Mouse (Mus musculus) hindbrain, embryonic 10.5 days (tissue): ENCODE measurements around the gene Nf1. TPM values are rescaled to one million over a fixed set of nuclear protein-coding genes. Genes with fewer than 3 reads are reported as not detected.

Experiments used
- DNase-seq: peaks from one replicate; pipeline ENCODE4 v3.0.0-alpha.2; 2017; ENCODE audit warnings: low spot score
- H3K27ac ChIP-seq: fragments of 300-500 bp; sonication (generic); 2 replicates; pipeline ENCODE4 v1.5.1; 2016; ENCODE audit warnings: mild to moderate bottlenecking, moderate library complexity
- H3K27me3 ChIP-seq: fragments of 300-500 bp; sonication (generic); 2 replicates; pipeline ENCODE4 v1.6.1; 2016; ENCODE audit warnings: mild to moderate bottlenecking; ENCODE audit not compliant: poor library complexity, insufficient read depth, severe bottlenecking
- H3K36me3 ChIP-seq: fragments of 300-500 bp; sonication (generic); 2 replicates; pipeline ENCODE4 v1.6.1; 2016; ENCODE audit warnings: mild to moderate bottlenecking, moderate library complexity
- H3K4me1 ChIP-seq: fragments of 300-500 bp; sonication (generic); replicated peaks from 2 replicates; pipeline ENCODE4 v1.6.1; 2016; ENCODE audit warnings: mild to moderate bottlenecking
- H3K4me3 ChIP-seq: fragments of 300-500 bp; sonication (generic); 2 replicates; pipeline ENCODE4 v1.5.1; 2016; ENCODE audit warnings: mild to moderate bottlenecking, moderate library complexity
- H3K9me3 ChIP-seq: fragments of 300-500 bp; sonication (generic); 2 replicates; pipeline ENCODE4 v1.6.1; 2016; ENCODE audit warnings: mild to moderate bottlenecking, moderate library complexity
- WGBS: fragments of 180-500 bp; shearing (Covaris S2); methylation state at CpG from one replicate; pipeline ENCODE4 v1.1.7; 2016; 5-methylcytosine and 5-hydroxymethylcytosine counted together
- polyA plus RNA-seq: library from polyadenylated mRNA; unstranded; fragments of >200 nt; fragmentation: Nextera tagmentation; extraction: Ambion mirVana; gene quantifications from 2 replicates; pipeline ENCODE4 v1.2.1, GENCODE M21; 2016

Nf1 gene
- polyA plus RNA-seq, 1 experiment from 2014 or later = 5.5 TPM

DNA sequence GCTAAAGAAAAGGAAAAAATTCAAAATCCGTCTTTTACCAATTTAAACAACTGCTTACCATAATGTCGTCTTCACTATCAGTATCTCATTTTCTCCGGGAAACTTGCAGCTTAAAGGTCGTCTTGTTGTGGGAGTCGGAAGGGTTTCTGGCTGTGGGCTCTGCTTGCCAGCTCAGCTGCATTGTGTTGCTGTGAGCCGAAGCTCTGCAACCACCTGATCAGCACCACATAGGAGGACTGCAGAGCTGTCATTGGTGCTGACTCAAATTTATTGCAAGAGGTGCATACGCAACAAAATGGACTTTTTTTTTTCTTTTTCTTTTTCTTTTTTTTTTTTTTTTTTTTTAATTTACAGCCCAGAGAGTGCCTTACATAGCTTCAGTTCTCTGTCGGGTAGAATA is 164.4 kb downstream of the Nf1 start, which contains the start of gene Omg:
TSS of gene Omg (minus strand) at position 240 of the 400 bp plus-strand sequence.
- DNase-seq = no peak
- H3K36me3 ChIP-seq = no peaks in the 10 kb centered on the region
- H3K4me1 ChIP-seq = peaks cover 10% of the 10 kb centered on the region
- no peak within 1 kb of the TSS for H3K27ac ChIP-seq
- H3K27me3 ChIP-seq = no peaks in the 10 kb centered on the region
- H3K9me3 ChIP-seq = no peaks in the 10 kb centered on the region
- 57% methylated on average over 8 of the region's 8 CpGs for WGBS
- H3K4me3 ChIP-seq = no peak within 1 kb of the TSS

DNA sequence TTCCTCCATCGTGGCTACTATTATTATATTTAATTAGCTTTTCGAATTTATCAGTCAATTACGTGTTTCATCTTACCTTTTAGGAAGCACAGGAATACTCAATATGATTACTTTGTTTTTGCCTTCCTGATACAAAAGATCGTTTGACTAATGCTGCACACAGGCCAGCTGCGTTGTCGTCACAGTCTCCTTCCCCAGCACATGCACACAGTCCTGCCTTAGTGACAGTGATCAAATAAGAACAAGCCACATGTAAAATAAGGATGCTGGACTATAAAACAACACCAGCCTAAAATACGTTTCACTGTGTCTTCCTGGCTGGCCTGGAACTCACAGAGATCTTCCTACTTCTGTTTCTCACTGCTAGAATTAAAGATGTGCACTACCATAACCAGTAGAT is 165.0 kb downstream of the Nf1 start:
- no peak overlapping the region for H3K27ac ChIP-seq
- H3K4me1 ChIP-seq = peaks cover 10% of the 10 kb centered on the region
- H3K4me3 ChIP-seq = no peak overlapping the region
- H3K36me3 ChIP-seq = no peaks in the 10 kb centered on the region
- no peaks in the 10 kb centered on the region for H3K27me3 ChIP-seq
- 91% methylated on average over 7 of the region's 7 CpGs for WGBS
- DNase-seq = no peak
- no peaks in the 10 kb centered on the region for H3K9me3 ChIP-seq

DNA sequence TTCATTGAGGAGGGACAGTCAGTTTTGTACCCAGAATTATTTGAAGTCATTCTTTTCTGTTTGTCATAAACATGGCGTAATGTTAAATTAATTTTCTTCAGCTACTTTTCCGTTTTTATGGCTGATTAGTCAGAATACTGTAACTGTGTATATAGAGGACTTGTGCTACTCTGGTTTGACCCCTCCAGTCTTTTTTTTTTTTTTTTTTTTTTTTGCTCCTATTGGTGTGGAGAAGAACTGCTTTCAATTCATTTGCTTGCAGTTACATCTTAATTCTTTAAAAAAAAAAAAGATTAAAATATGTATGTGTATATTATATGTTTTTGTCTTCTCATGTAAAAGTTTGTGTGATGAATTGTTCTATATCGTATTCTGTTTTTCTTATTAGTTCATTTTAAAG is 172.5 kb downstream of the Nf1 start:
- no peaks in the 10 kb centered on the region for H3K27me3 ChIP-seq
- H3K4me1 ChIP-seq = no peaks in the 10 kb centered on the region
- H3K9me3 ChIP-seq = no peaks in the 10 kb centered on the region
- peaks cover 4% of the 10 kb centered on the region for H3K36me3 ChIP-seq
- 93% methylated on average over 3 of the region's 3 CpGs for WGBS
- DNase-seq = no peak
- H3K27ac ChIP-seq = no peak overlapping the region
- no peak overlapping the region for H3K4me3 ChIP-seq

DNA sequence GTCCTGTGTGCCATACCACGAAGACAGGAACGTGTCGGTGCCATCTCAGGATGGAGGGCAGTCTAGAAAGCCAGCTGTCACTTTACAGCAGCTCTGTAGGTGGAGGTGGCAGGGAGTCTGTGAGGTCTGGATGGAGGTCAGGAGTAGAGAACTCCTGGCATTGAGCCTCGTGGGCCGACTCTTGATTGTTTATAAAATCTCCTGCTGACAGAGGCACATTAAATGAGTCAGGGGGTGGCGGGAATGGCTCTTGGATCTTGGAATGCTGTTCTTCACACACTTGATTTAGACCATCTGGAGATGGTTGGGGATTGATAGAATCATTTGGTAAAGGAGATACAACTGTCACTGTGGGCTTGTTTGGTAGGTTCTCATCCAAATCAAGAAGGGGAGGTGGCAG is 175.8 kb downstream of the Nf1 start:
- Histone ChIP-seq H3K27ac (no peak overlapping the region), H3K4me1 (no peaks in the 10 kb centered on the region), H3K4me3 (no peak overlapping the region), H3K9me3 (no peaks in the 10 kb centered on the region), H3K27me3 (no peaks in the 10 kb centered on the region), H3K36me3 (peaks cover 4% of the 10 kb centered on the region)
- 70% methylated on average over 6 of the region's 6 CpGs for WGBS
- no peak for DNase-seq

DNA sequence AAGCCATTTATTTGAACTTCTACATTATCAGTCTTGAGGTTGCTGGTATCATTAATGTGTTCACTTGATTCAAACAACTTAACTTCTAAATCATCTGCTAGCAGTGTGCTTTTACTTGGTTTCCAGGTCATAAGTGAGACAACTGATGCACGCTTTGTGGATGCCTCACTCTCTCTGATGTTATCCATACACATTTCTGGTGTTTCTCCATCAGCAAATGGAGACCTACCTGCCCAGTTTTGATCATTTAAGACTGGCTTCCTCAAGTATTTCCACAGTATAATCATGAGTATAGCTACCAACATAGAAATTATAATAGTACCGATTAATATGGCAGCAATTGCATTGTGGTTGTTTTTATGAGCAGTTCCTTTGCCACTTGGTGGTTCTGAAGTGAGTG is 176.3 kb downstream of the Nf1 start:
- 95% methylated on average over 2 of the region's 2 CpGs for WGBS
- Histone ChIP-seq H3K36me3 (peaks cover 4% of the 10 kb centered on the region), H3K4me1 (no peaks in the 10 kb centered on the region), H3K9me3 (no peaks in the 10 kb centered on the region), H3K27me3 (no peaks in the 10 kb centered on the region), H3K4me3 (no peak overlapping the region), H3K27ac (no peak overlapping the region)
- DNase-seq = no peak

DNA sequence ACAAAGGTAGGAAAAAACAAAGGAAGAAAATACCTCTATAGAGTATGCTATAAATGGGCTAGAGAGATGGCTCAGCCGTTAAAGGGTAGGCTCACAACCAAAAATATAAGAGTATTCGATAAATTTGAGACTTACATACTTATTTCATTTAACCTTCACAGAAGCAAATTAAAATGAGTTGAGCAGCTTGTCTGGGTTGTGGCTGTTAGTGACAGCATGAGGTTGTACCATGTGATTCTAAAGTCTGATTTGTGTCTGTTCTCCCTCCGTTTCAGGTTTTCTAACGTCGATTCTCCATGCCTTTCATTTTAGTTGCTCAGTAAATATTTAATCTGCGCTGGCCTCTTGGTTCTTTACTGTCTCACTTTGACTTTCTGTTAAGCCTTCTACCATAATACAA is 179.8 kb downstream of the Nf1 start:
- no peaks in the 10 kb centered on the region for H3K9me3 ChIP-seq
- 91% methylated on average over 6 of the region's 6 CpGs for WGBS
- no peak for DNase-seq
- H3K27me3 ChIP-seq = no peaks in the 10 kb centered on the region
- H3K36me3 ChIP-seq = 0 out of 2 replicates have a peak, but pooled peaks cover 8% of the 10 kb centered on the region
- H3K4me1 ChIP-seq = no peaks in the 10 kb centered on the region
- H3K4me3 ChIP-seq = no peak overlapping the region
- no peak overlapping the region for H3K27ac ChIP-seq

DNA sequence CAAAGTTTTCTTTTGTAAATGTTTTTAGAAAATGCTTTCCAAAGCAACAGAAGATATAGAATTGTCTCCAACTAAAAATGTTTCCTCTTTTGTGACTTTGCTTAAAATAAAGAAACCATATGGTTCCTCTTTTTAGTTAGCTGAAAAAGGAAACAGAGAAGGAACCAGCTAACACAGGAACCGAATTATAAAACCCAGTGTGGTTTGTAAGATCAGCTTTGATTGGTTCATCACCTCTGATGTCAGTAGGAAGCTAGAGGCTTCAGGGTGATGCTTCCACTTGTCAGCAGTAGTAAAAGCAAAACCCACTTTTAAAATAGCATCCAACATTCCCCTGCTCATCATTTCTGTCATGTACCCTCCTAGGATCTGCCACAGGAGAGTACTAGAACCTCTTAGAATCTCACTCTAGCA is 180.4 kb downstream of the Nf1 start:
- no peaks in the 10 kb centered on the region for H3K4me1 ChIP-seq
- H3K36me3 ChIP-seq = 0 out of 2 replicates have a peak, but pooled peaks cover 10% of the 10 kb centered on the region
- H3K27me3 ChIP-seq = no peaks in the 10 kb centered on the region
- H3K9me3 ChIP-seq = no peaks in the 10 kb centered on the region
- H3K27ac ChIP-seq = no peak overlapping the region
- no peak overlapping the region for H3K4me3 ChIP-seq
- WGBS = 82% methylated on average over 1 of the region's 1 CpGs
- no peak for DNase-seq

DNA sequence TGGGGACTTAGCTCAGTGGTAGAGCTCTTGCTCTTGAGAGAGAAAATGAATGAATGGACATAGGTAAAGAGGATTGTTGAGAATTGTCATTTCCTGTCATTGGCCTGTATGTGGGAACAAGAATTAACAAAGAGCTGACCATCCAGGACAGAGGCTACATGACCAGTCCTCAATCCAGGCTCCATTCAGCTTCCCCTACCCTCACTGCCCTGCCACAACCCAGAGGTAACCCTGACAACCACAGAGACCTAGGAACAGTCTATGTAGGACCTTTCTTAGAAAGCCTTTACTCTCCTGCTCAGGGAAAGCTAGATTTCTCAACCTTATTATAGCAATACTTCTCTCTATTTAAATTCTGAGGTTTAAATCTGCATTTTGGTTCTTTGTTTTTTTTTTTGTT is 181.3 kb downstream of the Nf1 start:
- no peak for DNase-seq
- Histone ChIP-seq H3K4me3 (no peak overlapping the region), H3K9me3 (no peaks in the 10 kb centered on the region), H3K36me3 (0 out of 2 replicates have a peak, but pooled peaks cover 17% of the 10 kb centered on the region), H3K27me3 (no peaks in the 10 kb centered on the region), H3K4me1 (no peaks in the 10 kb centered on the region), H3K27ac (no peak overlapping the region)

DNA sequence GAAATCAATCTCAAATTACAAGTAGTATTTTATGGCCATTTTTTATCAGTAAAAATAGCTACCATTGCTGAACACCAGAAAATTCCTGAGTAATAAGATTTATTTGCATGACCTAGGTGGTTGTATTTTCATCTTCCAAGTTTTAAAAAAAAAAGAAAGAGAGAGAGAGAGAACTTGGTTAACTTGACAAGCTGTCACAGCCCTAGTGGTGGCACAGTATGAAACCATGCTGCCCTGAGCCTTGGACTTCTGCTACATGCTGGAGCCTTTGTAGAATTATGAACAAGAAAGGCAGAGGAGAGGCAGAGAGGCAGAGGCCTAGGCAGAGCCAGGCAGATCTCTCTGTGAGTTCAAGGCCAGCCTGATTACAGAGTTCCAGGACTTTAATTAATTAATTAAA is 182.4 kb downstream of the Nf1 start:
- H3K36me3 ChIP-seq = peaks cover 20% of the 10 kb centered on the region; the same call in 1 of the 2 replicates
- H3K4me1 ChIP-seq = no peaks in the 10 kb centered on the region
- H3K27ac ChIP-seq = no peak overlapping the region
- no peak overlapping the region for H3K4me3 ChIP-seq
- H3K9me3 ChIP-seq = no peaks in the 10 kb centered on the region
- no peaks in the 10 kb centered on the region for H3K27me3 ChIP-seq
- DNase-seq = no peak

DNA sequence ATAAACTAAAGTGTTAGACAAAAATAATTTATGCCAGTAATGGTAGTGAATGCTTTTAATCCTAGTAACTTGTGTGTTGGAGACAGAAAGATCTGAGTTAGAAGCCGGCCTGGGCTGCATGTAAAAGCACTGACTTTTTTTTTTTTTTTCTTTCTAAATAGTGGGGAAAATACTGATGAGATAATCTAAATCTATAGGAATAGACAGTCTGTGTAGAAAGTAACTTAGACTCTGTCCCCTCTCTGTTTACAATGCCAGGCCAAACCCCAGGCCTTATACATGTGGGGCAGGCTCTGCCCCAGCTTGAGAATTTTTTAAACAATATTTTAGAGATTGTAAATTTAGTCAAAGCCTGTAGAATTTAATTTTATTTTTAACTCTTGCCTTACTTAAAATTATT is 183.5 kb downstream of the Nf1 start:
- Histone ChIP-seq H3K9me3 (no peaks in the 10 kb centered on the region), H3K36me3 (peaks cover 28% of the 10 kb centered on the region; the same call in 1 of the 2 replicates), H3K27me3 (no peaks in the 10 kb centered on the region), H3K27ac (no peak overlapping the region), H3K4me3 (no peak overlapping the region), H3K4me1 (no peaks in the 10 kb centered on the region)
- no peak for DNase-seq
- 94% methylated on average over 1 of the region's 1 CpGs for WGBS

DNA sequence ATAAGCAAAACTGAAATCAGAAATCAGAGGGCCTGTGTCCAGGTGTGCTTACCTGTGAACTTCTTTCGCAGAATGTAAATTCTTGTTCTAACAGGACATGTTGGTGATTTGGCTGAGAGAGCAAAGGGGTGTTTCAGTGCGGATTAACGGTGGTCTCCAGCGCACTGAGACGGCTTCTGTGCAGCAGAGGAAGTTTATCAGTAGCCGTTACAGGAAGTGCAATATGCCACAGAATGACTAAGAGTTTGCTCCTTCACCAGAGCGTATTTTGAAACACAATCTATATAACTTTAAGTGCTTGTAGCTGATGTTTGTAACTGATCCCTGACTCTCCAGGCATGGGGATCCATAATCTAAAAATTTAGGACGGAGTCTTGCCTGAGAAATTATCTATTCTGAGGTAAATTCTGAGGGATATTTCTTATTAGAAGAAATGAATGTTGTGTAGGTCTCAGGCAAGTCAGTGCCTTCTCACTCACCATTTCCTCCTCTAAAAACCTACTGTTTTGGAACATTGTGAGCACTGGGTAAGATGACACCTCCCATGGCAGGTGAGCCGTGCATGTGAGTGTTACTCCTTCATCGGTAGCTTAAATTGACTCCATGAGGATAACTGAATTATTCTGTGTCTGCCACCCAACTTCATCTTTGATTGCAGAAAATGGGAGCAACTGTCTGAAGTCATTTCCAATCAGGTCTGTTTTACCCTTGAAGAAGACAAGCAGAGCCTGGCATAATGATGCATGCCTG is 184.2 kb downstream of the Nf1 start, which contains the start of gene Evi2b:
TSS of gene Evi2b (minus strand) at position 203 of the 750 bp plus-strand sequence.
- Histone ChIP-seq H3K4me1 (no peaks in the 10 kb centered on the region), H3K4me3 (no peak within 1 kb of the TSS), H3K27ac (no peak within 1 kb of the TSS), H3K9me3 (no peaks in the 10 kb centered on the region), H3K27me3 (no peaks in the 10 kb centered on the region), H3K36me3 (peaks cover 36% of the 10 kb centered on the region)
- DNase-seq = no peak
- 88% methylated on average over 10 of the region's 10 CpGs for WGBS

DNA sequence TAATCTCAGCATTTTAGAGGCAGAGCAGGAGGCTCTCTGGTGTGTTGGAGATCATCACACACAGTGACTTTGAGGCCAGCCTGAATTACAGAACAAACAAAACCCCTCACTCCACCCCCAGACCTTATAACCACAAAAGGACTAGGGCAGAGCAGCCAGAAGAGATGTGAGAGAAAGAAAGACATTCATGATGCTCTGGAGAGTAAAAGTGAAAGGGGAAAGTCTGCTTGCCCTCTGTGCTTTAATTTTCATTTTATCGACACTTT is 184.8 kb downstream of the Nf1 start:
- no peaks in the 10 kb centered on the region for H3K4me1 ChIP-seq
- no peak overlapping the region for H3K4me3 ChIP-seq
- H3K36me3 ChIP-seq = peaks cover 38% of the 10 kb centered on the region
- no peak overlapping the region for H3K27ac ChIP-seq
- WGBS = 80% methylated on average over 1 of the region's 1 CpGs
- no peak for DNase-seq
- H3K9me3 ChIP-seq = no peaks in the 10 kb centered on the region
- H3K27me3 ChIP-seq = no peaks in the 10 kb centered on the region

DNA sequence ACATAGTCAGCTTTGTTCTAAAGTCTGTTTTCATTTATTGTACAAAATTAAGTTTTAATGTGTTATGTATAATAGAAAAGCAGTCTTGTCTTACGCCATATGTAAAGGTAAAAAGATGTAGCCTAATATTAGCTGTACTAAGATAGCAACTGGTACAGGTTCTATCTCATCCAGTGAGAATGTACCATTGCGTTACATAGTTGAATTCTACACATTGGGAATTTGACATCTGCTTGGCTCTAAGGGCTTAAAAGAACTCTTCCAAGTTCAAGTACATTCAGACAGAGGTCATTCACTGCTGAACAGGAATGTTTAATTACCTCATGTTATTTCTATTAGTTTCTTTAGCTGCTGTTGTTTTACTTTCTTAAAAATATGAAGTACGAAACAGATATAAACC is 187.1 kb downstream of the Nf1 start:
- Histone ChIP-seq H3K4me3 (no peak overlapping the region), H3K27ac (no peak overlapping the region), H3K4me1 (no peaks in the 10 kb centered on the region), H3K27me3 (no peaks in the 10 kb centered on the region), H3K9me3 (no peaks in the 10 kb centered on the region), H3K36me3 (peaks cover 48% of the 10 kb centered on the region)
- 92% methylated on average over 3 of the region's 3 CpGs for WGBS
- DNase-seq = no peak
